Mouse (Mus musculus): Measurements from ENCODE around the gene Csmd2.

DNA sequence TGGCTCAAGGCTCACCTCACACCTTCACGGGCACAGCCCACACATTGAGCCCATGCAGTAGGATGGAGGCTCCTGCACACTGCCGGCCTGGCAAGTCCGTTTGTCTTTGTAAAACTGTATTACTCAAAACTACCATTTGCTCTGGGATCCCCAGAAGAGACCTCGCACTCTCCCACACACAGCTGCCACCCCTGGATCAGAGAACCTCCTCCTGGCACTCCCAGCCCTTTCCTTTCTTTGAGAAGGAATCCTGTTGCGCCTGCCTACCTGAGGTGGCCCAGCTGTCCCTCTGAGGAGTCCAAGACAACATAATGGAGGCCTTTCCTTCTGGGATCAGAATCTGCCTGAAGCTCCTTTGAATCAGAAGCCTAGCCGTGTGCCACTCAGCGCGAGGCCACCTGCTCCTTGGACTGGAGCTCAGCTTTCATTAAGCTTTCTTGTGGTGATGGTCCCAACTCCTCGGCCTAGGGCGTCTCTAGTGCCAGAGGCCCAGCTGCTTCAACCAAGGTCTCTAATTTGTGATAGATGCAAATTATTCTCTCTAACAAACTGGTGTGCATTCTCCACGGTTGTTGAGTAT, 502.0 kb downstream of the Csmd2 start:
- no peak for TF ChIP-seq CTCF (IDR thresholded peaks at IDR 0.05; ENCODE audit: control insufficient read depth, insufficient read depth, low read length)
- TF ChIP-seq POLR2A (IDR thresholded peaks at IDR 0.05; ENCODE audit: borderline replicate concordance, control insufficient read depth, low read depth, low read length), result no peak
